Mouse (Mus musculus) retina, embryonic 14.5 days (tissue): ENCODE results near the gene Lrp8.
A peak's percentile ranks its signal among the peaks of the same experiment; 100 is the strongest.

Source experiments
- DNase-seq: peaks from one replicate; pipeline ENCODE4 v3.0.0-alpha.2; 2015; ENCODE audit warnings: low spot score

Lrp8 gene

GRCm38 (mm10) chr4:107923145-107923802 is 121.2 kb downstream of the Lrp8 start, which contains the start of gene Cpt2:
TSS of gene Cpt2 (minus strand) at chr4:107923610.
- DNase-seq: peak; percentile 98

GRCm38 (mm10) chr4:107923803-107924194 is 121.7 kb downstream of the Lrp8 start:
- no peak for DNase-seq
